22 mouse cellular contexts compared by ENCODE assay signal in genomic region chr14:77584426-77584825, GRCm38 (mm10).
"Had no signal": no experiment of that assay in that cellular context is flagged by ENCODE, and none has a peak within 500 bp of the region (broad histone marks: within the 10 kb centered on the region; RNA-seq: fewer than 3 reads in every experiment).

No protein-coding gene starts in this region.

- H3K4me1 ChIP-seq: liver, embryonic 15.5 days had no signal

- ATAC-seq: liver, embryonic 12.5 days had no signal

- H3K9ac ChIP-seq: kidney, embryonic 15.5 days; limb, embryonic 13.5 days; liver, embryonic 12.5 days; liver, embryonic 15.5 days; lung, embryonic 15.5 days; neural tube, embryonic 12.5 days; neural tube, embryonic 15.5 days; stomach, embryonic 15.5 days had no signal

- DNase-seq: kidney, adult 8-10 months; kidney, postnatal 10 days; kidney, postnatal 36 days; layer of hippocampus, postnatal 36 days; liver; lung, adult 18-20 months; lung, postnatal 14 days; lung, postnatal 4 days; midbrain, embryonic 14.5 days; spleen, adult 18-20 months; thymus, postnatal 25 days had no signal

- H3K4me2 ChIP-seq: kidney, embryonic 15.5 days; limb, embryonic 13.5 days; liver, embryonic 12.5 days; liver, embryonic 15.5 days; lung, embryonic 15.5 days; midbrain, embryonic 11.5 days; neural tube, embryonic 12.5 days; neural tube, embryonic 15.5 days; stomach, embryonic 15.5 days had no signal

- H3K9me3 ChIP-seq: kidney, embryonic 15.5 days; limb, embryonic 10.5 days; limb, embryonic 13.5 days; liver, embryonic 12.5 days; liver, embryonic 15.5 days; lung, embryonic 15.5 days; neural tube, embryonic 12.5 days; neural tube, embryonic 15.5 days; stomach, embryonic 15.5 days had no signal

- H3K4me3 ChIP-seq: kidney, embryonic 15.5 days; left cerebral cortex, adult 2 months; limb, embryonic 10.5 days; limb, embryonic 13.5 days; liver, embryonic 12.5 days; liver, embryonic 15.5 days; lung, embryonic 15.5 days; neural tube, embryonic 12.5 days; neural tube, embryonic 15.5 days; stomach, embryonic 15.5 days had no signal

- H3K36me3 ChIP-seq: kidney, embryonic 15.5 days; limb, embryonic 10.5 days; limb, embryonic 13.5 days; liver, embryonic 12.5 days; liver, embryonic 15.5 days; lung, embryonic 15.5 days; neural tube, embryonic 12.5 days; neural tube, embryonic 15.5 days; stomach, embryonic 15.5 days had no signal

- H3K27me3 ChIP-seq: kidney, embryonic 15.5 days; limb, embryonic 13.5 days; liver, embryonic 12.5 days; liver, embryonic 15.5 days; lung, embryonic 15.5 days; neural tube, embryonic 12.5 days; neural tube, embryonic 15.5 days; stomach, embryonic 15.5 days had no signal

- H3K27ac ChIP-seq: kidney, embryonic 15.5 days; left cerebral cortex, adult 2 months; limb, embryonic 10.5 days; limb, embryonic 13.5 days; liver, embryonic 12.5 days; liver, embryonic 15.5 days; lung, embryonic 15.5 days; neural tube, embryonic 12.5 days; neural tube, embryonic 15.5 days; stomach, embryonic 15.5 days had no signal
